8 mouse cellular contexts compared by ENCODE assay signal in genomic region chr1:75447265-75448051, GRCm38 (mm10). TPM values are rescaled to one million over a fixed set of nuclear protein-coding genes. Genes with fewer than 3 reads are reported as not detected.
DNase-seq lines count a peak whose midpoint lies in the region; ATAC-seq and TF ChIP-seq lines count a peak whose summit lies in the region.

No protein-coding gene starts in this region.

- no peaks in the 10 kb centered on the region for H3K9me3 ChIP-seq in heart, embryonic 10.5 days
- no peaks in the 10 kb centered on the region for H3K9me3 ChIP-seq in intestine, embryonic 15.5 days

- H3ac ChIP-seq in myocyte (ENCODE audit: control insufficient read depth, insufficient read length): no peak overlapping the region

- ATAC-seq in intestine, embryonic 15.5 days: peak; percentile 19

- H3K4me1 ChIP-seq in heart, embryonic 10.5 days: peaks cover 89% of the 10 kb centered on the region
- peaks cover 55% of the 10 kb centered on the region for H3K4me1 ChIP-seq in intestine, embryonic 15.5 days (replicated peaks)

- TF ChIP-seq POLR2A in myocyte (IDR thresholded peaks at IDR 0.05; ENCODE audit: insufficient read length, low read depth): no peak

- H3K9ac ChIP-seq in intestine, embryonic 15.5 days: no peak overlapping the region

- H3K79me2 ChIP-seq in myocyte (ENCODE audit: control insufficient read depth, insufficient read depth): no peaks in the 10 kb centered on the region

- peak overlapping the region; percentile 51 for H3K4me2 ChIP-seq in intestine, embryonic 15.5 days (replicated peaks)
- H3K4me2 ChIP-seq in myocyte (ENCODE audit: low read depth): peak overlapping the region; percentile 59

- no peak for DNase-seq in heart, embryonic 10.5 days (ENCODE audit: low spot score)
- DNase-seq in heart, adult 18-20 months: no peak
- peak; percentile 59 for DNase-seq in embryo, embryonic 11 days
- no peak for DNase-seq in left cerebral cortex, adult 11 months (ENCODE audit: low spot score)
- no peak for DNase-seq in kidney, adult 9 months
- DNase-seq in right cerebral cortex, postnatal 25 days: no peak

- H3K27me3 ChIP-seq in heart, embryonic 10.5 days (ENCODE audit: insufficient read depth, poor library complexity, severe bottlenecking): peaks cover 80% of the 10 kb centered on the region
- H3K27me3 ChIP-seq in intestine, embryonic 15.5 days (replicated peaks): peaks cover 72% of the 10 kb centered on the region
- H3K27me3 ChIP-seq in myocyte (ENCODE audit: control insufficient read depth, insufficient read depth, insufficient read length): peaks cover 18% of the 10 kb centered on the region

- peak overlapping the region; percentile 53 for H3K4me3 ChIP-seq in heart, embryonic 10.5 days
- H3K4me3 ChIP-seq in intestine, embryonic 15.5 days (replicated peaks): no peak overlapping the region
- no peak overlapping the region for H3K4me3 ChIP-seq in myocyte

- 7% methylated on average over 10 of the region's 10 CpGs for WGBS in heart, embryonic 10.5 days
- WGBS in intestine, embryonic 15.5 days: 8% methylated on average over 10 of the region's 10 CpGs

- H3K36me3 ChIP-seq in heart, embryonic 10.5 days: peaks cover 6% of the 10 kb centered on the region
- H3K36me3 ChIP-seq in intestine, embryonic 15.5 days: no peaks in the 10 kb centered on the region
- H3K36me3 ChIP-seq in myocyte (ENCODE audit: control insufficient read depth, insufficient read depth): peaks cover 2% of the 10 kb centered on the region

- peak overlapping the region; percentile 81 for H3K27ac ChIP-seq in heart, embryonic 10.5 days
- 0 out of 2 replicates have a peak overlapping the region, but pooled peaks have one; percentile 9 for H3K27ac ChIP-seq in intestine, embryonic 15.5 days

TF ChIP-seq in myocyte, 11 proteins besides CTCF, POLR2A, EP300 and RAD21:
- TF ChIP-seq E2F4 (IDR thresholded peaks at IDR 0.05; ENCODE audit: insufficient read depth) (no peak), MAX (IDR thresholded peaks at IDR 0.05; ENCODE audit: low read depth) (no peak), USF1 (IDR thresholded peaks at IDR 0.05; ENCODE audit: low read depth) (no peak)
TF ChIP-seq in myocyte: peak in this region for 0.

RNA-seq across cellular contexts. Expression of gene Asic4, which starts 2.8 kb away (rescaled TPM):
- 0.79 and 2.3 TPM in 2 replicates for polyA plus RNA-seq in heart, embryonic 10.5 days (2016; fragmentation: Nextera tagmentation; extraction: Ambion mirVana)
- total RNA-seq in heart, adult 18-20 months (2021): not detected
- 2.6 and 2.7 TPM in 2 replicates for polyA plus RNA-seq in intestine, embryonic 15.5 days (2015; fragmentation: Nextera tagmentation; extraction: Ambion mirVana)
- 0.28 TPM for polyA plus RNA-seq in myocyte (2012; fragmentation: generic; extraction: Trizol)

RNA-seq across cellular contexts. Expression of gene Gmppa, which starts 11.7 kb away (rescaled TPM):
- polyA plus RNA-seq in heart, embryonic 10.5 days (2016; fragmentation: Nextera tagmentation; extraction: Ambion mirVana): 73.4 and 75.4 TPM in 2 replicates
- 10 to 100 TPM; 34.5 to 38.2 TPM for total RNA-seq in heart, adult 18-20 months (2021)
- 98.9 and 103 TPM in 2 replicates for polyA plus RNA-seq in intestine, embryonic 15.5 days (2015; fragmentation: Nextera tagmentation; extraction: Ambion mirVana)
- polyA plus RNA-seq in myocyte (2012; fragmentation: generic; extraction: Trizol): 106 TPM

RNA-seq across cellular contexts. Expression of gene Chpf, which starts 31.6 kb away (rescaled TPM):
- polyA plus RNA-seq in heart, embryonic 10.5 days (2016; fragmentation: Nextera tagmentation; extraction: Ambion mirVana): 30.8 and 30.9 TPM in 2 replicates
- 10 to 100 TPM; 22.0 to 22.4 TPM for total RNA-seq in heart, adult 18-20 months (2021)
- polyA plus RNA-seq in intestine, embryonic 15.5 days (2015; fragmentation: Nextera tagmentation; extraction: Ambion mirVana): 35.9 and 36.9 TPM in 2 replicates
- polyA plus RNA-seq in myocyte (2012; fragmentation: generic; extraction: Trizol): 52.1 TPM

RNA-seq across cellular contexts. Expression of gene Tmem198, which starts 31.9 kb away (rescaled TPM):
- polyA plus RNA-seq in heart, embryonic 10.5 days (2016; fragmentation: Nextera tagmentation; extraction: Ambion mirVana): 0.36 and 0.39 TPM in 2 replicates
- total RNA-seq in heart, adult 18-20 months (2021): under 1 TPM; 0.30 to 0.46 TPM
- 2.2 and 2.4 TPM in 2 replicates for polyA plus RNA-seq in intestine, embryonic 15.5 days (2015; fragmentation: Nextera tagmentation; extraction: Ambion mirVana)
- polyA plus RNA-seq in myocyte (2012; fragmentation: generic; extraction: Trizol): 0.78 TPM

RNA-seq across cellular contexts. Expression of gene Obsl1, which starts 58.8 kb away (rescaled TPM):
- 103 and 107 TPM in 2 replicates for polyA plus RNA-seq in heart, embryonic 10.5 days (2016; fragmentation: Nextera tagmentation; extraction: Ambion mirVana)
- total RNA-seq in heart, adult 18-20 months (2021): 100 to 1,000 TPM; 107 to 108 TPM
- 70.3 and 70.5 TPM in 2 replicates for polyA plus RNA-seq in intestine, embryonic 15.5 days (2015; fragmentation: Nextera tagmentation; extraction: Ambion mirVana)
- polyA plus RNA-seq in myocyte (2012; fragmentation: generic; extraction: Trizol): 148 TPM
